Mouse (Mus musculus) sigmoid colon, adult 10 weeks (tissue): ENCODE measurements around the gene Fxyd3. TPM values are rescaled to one million over a fixed set of nuclear protein-coding genes. Genes with fewer than 3 reads are reported as not detected.

Experiments
- polyA plus RNA-seq: library from polyadenylated mRNA; stranded (reverse); fragments of 350-450 nt; fragmentation: Illumina TruSeq; extraction: RNeasy Lipid Tissue Mini Kit (QIAGEN cat#74804); gene quantifications from one replicate; pipeline ENCODE4 v1.2.3, GENCODE M21; 2014; ENCODE audit warnings: low read depth, low replicate concordance

Gene Fxyd3
- polyA plus RNA-seq = 55.5 TPM

GRCm38 (mm10) chr7:31076492-31076891, at the start of gene Fxyd3:
TSS of gene Fxyd3 (minus strand) at chr7:31076704.

DNA sequence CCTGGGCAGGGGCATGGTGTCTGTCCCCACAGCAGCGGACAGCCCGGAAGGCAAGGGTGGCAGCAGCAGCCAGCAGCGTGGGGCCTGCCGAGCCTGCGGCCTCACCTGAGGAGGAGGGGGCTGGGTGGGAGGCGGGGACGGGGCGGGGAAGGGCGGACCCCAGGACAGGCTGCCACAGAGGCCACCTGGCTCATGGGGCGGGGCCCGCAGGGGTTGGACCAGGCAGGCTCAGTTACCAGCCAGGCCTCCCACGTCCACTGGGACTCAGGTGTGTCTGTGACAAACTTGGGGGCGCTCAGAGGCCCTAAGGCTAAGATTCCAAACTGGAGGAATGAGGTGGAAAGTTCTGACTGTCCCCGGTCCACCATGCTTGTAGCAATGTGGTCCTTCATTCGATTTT, 38.7 kb upstream of the Fxyd3 start, which contains the start of gene Hpn:
TSS of gene Hpn (minus strand) at position 109 of the 400 bp plus-strand sequence.

GRCm38 (mm10) chr7:31059108-31059507, 17.4 kb downstream of the Fxyd3 start, which contains the start of gene Lgi4:
TSS of gene Lgi4 (plus strand) at chr7:31059342.

GRCm38 (mm10) chr7:31057071-31057470, 19.4 kb downstream of the Fxyd3 start, which contains the start of gene Fxyd1:
TSS of gene Fxyd1 (minus strand) at chr7:31057199.

GRCm38 (mm10) chr7:31051321-31052021, 25.0 kb downstream of the Fxyd3 start, which contains the start of gene Fxyd7:
TSS of gene Fxyd7 (minus strand) at chr7:31051467.

DNA sequence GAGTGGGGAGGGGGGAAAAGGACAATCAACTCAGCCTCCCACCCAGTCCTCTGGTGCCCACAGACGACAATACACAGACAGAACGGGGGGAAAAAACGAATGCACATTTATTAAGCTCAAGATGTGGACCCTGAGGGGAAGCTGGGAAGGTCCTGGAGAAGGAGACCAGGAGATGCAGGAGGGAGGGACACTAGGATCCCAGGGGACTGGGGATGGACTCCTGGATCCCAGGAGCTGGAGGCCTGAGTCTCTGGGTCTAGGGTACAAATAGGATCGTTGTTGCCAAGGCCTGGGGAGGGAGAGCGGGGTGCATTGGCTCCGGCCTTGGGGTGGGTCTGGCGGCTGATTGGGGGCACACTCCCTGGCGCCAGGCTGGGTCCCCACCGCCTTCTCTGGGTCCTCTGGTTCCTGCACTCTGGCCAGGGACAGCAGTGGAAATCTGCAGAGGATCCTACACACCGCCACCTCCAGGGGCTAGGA, 34.0 kb downstream of the Fxyd3 start, which contains the start of gene Fxyd5:
TSS of gene Fxyd5 (minus strand) at position 51 of the 480 bp plus-strand sequence.

Other genes starting within 250 kb of the Fxyd3 start
- not detected for gene Ffar3, start 220.5 kb downstream of the Fxyd3 start, polyA plus RNA-seq
- 0.91 TPM for gene Ffar1, start 215.1 kb downstream of the Fxyd3 start, polyA plus RNA-seq
- 9.5 TPM for gene Cd22, start 196.4 kb downstream of the Fxyd3 start, polyA plus RNA-seq
- gene Mag, start 161.8 kb downstream of the Fxyd3 start, polyA plus RNA-seq = not detected
- gene Hamp2, start 152.0 kb downstream of the Fxyd3 start, polyA plus RNA-seq = not detected
- not detected for gene Hamp, start 132.7 kb downstream of the Fxyd3 start, polyA plus RNA-seq
- gene Usf2, start 119.9 kb downstream of the Fxyd3 start, polyA plus RNA-seq = 38.3 TPM
- gene Lsr, start 103.2 kb downstream of the Fxyd3 start, polyA plus RNA-seq = 6.1 TPM
- 5.0 TPM for gene Fam187b, start 102.9 kb downstream of the Fxyd3 start, polyA plus RNA-seq
- gene Fxyd5, start 34.2 kb downstream of the Fxyd3 start, polyA plus RNA-seq = 8.9 TPM
- not detected for gene Fxyd7, start 25.2 kb downstream of the Fxyd3 start, polyA plus RNA-seq
- gene Fxyd1, start 19.5 kb downstream of the Fxyd3 start, polyA plus RNA-seq = 4.1 TPM
- 1.1 TPM for gene Lgi4, start 17.4 kb downstream of the Fxyd3 start, polyA plus RNA-seq
- gene Hpn, start 38.6 kb upstream of the Fxyd3 start, polyA plus RNA-seq = 0.76 TPM
- not detected for gene Scn1b, start 50.3 kb upstream of the Fxyd3 start, polyA plus RNA-seq
- 7.0 TPM for gene Gramd1a, start 79.2 kb upstream of the Fxyd3 start, polyA plus RNA-seq
- gene Scgb2b2, start 213.8 kb upstream of the Fxyd3 start, polyA plus RNA-seq = not detected
- gene Scgb1b2, start 215.1 kb upstream of the Fxyd3 start, polyA plus RNA-seq = not detected